8 mouse cellular contexts compared by ENCODE assay signal in the genomic region with DNA sequence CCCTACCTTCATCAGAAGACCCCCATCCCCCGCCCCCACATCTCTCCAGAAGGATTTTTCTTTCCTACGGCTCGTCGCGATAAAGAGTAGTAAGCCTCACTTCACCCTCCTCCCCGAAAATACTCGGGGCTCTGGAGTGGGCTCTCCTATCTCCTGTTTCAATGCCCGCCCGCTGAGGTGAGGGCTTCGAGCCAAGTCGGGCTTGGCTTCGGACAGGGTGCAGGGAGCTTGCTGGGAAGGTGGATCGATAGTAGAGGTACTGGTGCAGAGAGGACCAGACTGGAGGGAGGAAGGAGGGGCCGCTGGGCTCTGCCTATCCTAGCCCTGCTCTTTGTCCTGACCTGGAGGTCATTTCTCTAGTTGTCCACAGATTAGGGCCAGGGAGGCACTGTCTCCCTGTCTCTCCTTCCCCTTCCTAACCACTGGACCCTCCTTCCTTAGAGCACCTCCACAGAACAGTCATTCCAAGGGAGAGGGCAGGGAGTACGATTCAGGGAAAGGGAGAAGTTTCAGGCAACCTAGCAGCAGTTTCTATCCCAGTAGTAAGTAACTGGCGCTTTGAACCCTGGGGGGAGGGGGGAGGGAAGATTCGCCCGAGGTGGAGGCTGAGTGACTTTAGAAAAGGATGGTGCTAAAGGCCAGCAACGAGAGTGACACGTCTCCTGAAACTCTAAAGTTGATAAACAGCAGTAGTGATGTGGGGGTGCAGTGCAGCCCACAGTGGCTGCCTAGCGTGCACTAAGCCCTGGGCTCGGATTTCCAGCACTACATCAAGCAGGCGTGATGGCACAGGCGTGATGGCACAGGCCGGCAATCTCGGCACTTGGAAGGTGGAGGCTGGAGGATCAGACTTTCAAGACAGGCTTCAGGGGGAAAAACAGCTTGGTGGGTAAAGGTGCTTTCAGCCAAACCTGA. TPM values are rescaled to one million over a fixed set of nuclear protein-coding genes. Genes with fewer than 3 reads are reported as not detected.
DNase-seq lines count a peak whose midpoint lies in the region; ATAC-seq and TF ChIP-seq lines count a peak whose summit lies in the region.

No protein-coding gene starts in this region.

- peaks cover 14% of the 10 kb centered on the region for H3K4me1 ChIP-seq in cortical plate, adult 2 months (ENCODE audit: control insufficient read depth, insufficient read depth, low read length)
- peaks cover 67% of the 10 kb centered on the region for H3K4me1 ChIP-seq in heart, embryonic 11.5 days (ENCODE audit: control insufficient read depth, insufficient read depth, low read length)
- H3K4me1 ChIP-seq in kidney, embryonic 15.5 days, result peaks cover 82% of the 10 kb centered on the region
- H3K4me1 ChIP-seq in stomach, postnatal 0 days (replicated peaks; ENCODE audit: control insufficient read depth, insufficient read depth), result peaks cover 18% of the 10 kb centered on the region; the same call in 1 of the 2 replicates

- no peaks in the 10 kb centered on the region for H3K9me3 ChIP-seq in heart, embryonic 11.5 days (replicated peaks; ENCODE audit: control insufficient read depth, low read length)
- no peaks in the 10 kb centered on the region for H3K9me3 ChIP-seq in kidney, embryonic 15.5 days (replicated peaks)
- H3K9me3 ChIP-seq in stomach, postnatal 0 days (ENCODE audit: control insufficient read depth, low read length), result no peaks in the 10 kb centered on the region

- H3K4me2 ChIP-seq in heart, embryonic 11.5 days, result peak overlapping the region; percentile 98
- peak overlapping the region; percentile 90 for H3K4me2 ChIP-seq in kidney, embryonic 15.5 days
- peak overlapping the region; percentile 82 for H3K4me2 ChIP-seq in stomach, postnatal 0 days (replicated peaks; ENCODE audit: low read depth)

- ATAC-seq in heart, embryonic 11.5 days (replicated peaks; ENCODE audit: insufficient number of reproducible peaks, low FRiP score, low TSS enrichment), result no peak
- ATAC-seq in kidney, embryonic 15.5 days (replicated peaks; ENCODE audit: low FRiP score), result no peak
- no peak for ATAC-seq in stomach, postnatal 0 days (ENCODE audit: low FRiP score, low TSS enrichment)

- no peak for DNase-seq in left cerebral cortex, adult 2 months (ENCODE audit: extremely low spot score in 1 of 2, low spot score in 2 of 2)
- DNase-seq in left cerebral cortex, adult 8-10 months (ENCODE audit: low spot score in 2 of 2), result no peak
- DNase-seq in lung, postnatal 14 days, result peak; percentile 59
- DNase-seq in stomach, postnatal 0 days (ENCODE audit: low spot score), result peak; percentile 43
- no peak for DNase-seq in T-cell, adult 2 months (ENCODE audit: low spot score)

- H3K4me3 ChIP-seq in left cerebral cortex, adult 2 months, result peak overlapping the region; percentile 99
- peak overlapping the region; percentile 98 for H3K4me3 ChIP-seq in cortical plate, adult 2 months (ENCODE audit: insufficient read depth, low read length)
- H3K4me3 ChIP-seq in heart, embryonic 11.5 days (ENCODE audit: low read depth, low read length), result peak overlapping the region; percentile 99
- peak overlapping the region; percentile 99 for H3K4me3 ChIP-seq in kidney, embryonic 15.5 days (replicated peaks)
- H3K4me3 ChIP-seq in stomach, postnatal 0 days (ENCODE audit: low read depth, low read length), result peak overlapping the region; percentile 99

- WGBS in heart, embryonic 11.5 days (ENCODE audit: insufficient replicate concordance), result 3% methylated on average over 26 of the region's 26 CpGs
- WGBS in kidney, embryonic 15.5 days, result 4% methylated on average over 26 of the region's 26 CpGs
- 13% methylated on average over 26 of the region's 26 CpGs for WGBS in stomach, postnatal 0 days

- H3K9ac ChIP-seq in heart, embryonic 11.5 days (ENCODE audit: low read depth, low read length), result peak overlapping the region; percentile 98
- peak overlapping the region; percentile 100 for H3K9ac ChIP-seq in kidney, embryonic 15.5 days
- H3K9ac ChIP-seq in stomach, postnatal 0 days (ENCODE audit: low read length), result peak overlapping the region; percentile 98

- no peak for TF ChIP-seq CTCF in left cerebral cortex, adult 2 months (IDR thresholded peaks at IDR 0.05)
- TF ChIP-seq CTCF in cortical plate, adult 2 months (IDR thresholded peaks at IDR 0.05; ENCODE audit: extremely low read depth, insufficient read depth, low read length), result no peak
- no peak for TF ChIP-seq CTCF in stomach, postnatal 0 days (IDR thresholded peaks at IDR 0.05; ENCODE audit: low read depth)

- no peaks in the 10 kb centered on the region for H3K27me3 ChIP-seq in heart, embryonic 11.5 days (ENCODE audit: control insufficient read depth, insufficient read depth, low read length)
- H3K27me3 ChIP-seq in kidney, embryonic 15.5 days, result no peaks in the 10 kb centered on the region
- no peaks in the 10 kb centered on the region for H3K27me3 ChIP-seq in stomach, postnatal 0 days (ENCODE audit: control insufficient read depth, insufficient read depth, low read length)

- H3K27ac ChIP-seq in left cerebral cortex, adult 2 months, result peak overlapping the region; percentile 100
- peak overlapping the region; percentile 32 for H3K27ac ChIP-seq in cortical plate, adult 2 months (ENCODE audit: insufficient read depth, low read length)
- H3K27ac ChIP-seq in heart, embryonic 11.5 days (ENCODE audit: low read depth, low read length), result peak overlapping the region; percentile 97
- H3K27ac ChIP-seq in kidney, embryonic 15.5 days, result peak overlapping the region; percentile 94
- H3K27ac ChIP-seq in stomach, postnatal 0 days (replicated peaks), result peak overlapping the region; percentile 93

- no peaks in the 10 kb centered on the region for H3K36me3 ChIP-seq in heart, embryonic 11.5 days (ENCODE audit: control insufficient read depth, insufficient read depth, low read length)
- H3K36me3 ChIP-seq in kidney, embryonic 15.5 days, result peaks cover 3% of the 10 kb centered on the region; the same call in 1 of the 2 replicates
- no peaks in the 10 kb centered on the region for H3K36me3 ChIP-seq in stomach, postnatal 0 days (ENCODE audit: control insufficient read depth, insufficient read depth, low read length)

- intact Hi-C loops in left cerebral cortex, adult 2 months (cut with DNase I), result no loop called here

- no peak for TF ChIP-seq EP300 in stomach, postnatal 0 days (optimal IDR thresholded peaks at IDR 0.05)

- TF ChIP-seq POLR2A in cortical plate, adult 2 months (IDR thresholded peaks at IDR 0.05; ENCODE audit: extremely low read depth, insufficient read depth, low read length), result no peak

RNA-seq across cellular contexts. Expression of gene Map7d1, which starts 1.1 kb away (rescaled TPM):
- total RNA-seq in left cerebral cortex, adult 2 months (2021), result 100 to 1,000 TPM; 281 TPM
- total RNA-seq in left cerebral cortex, adult 8-10 months (2022), result 100 to 1,000 TPM; 224 to 273 (median 253) TPM
- polyA plus RNA-seq in cortical plate, adult 2 months (2012; rRNA removed), result 206 and 215 TPM in 2 replicates
- 37.0 and 44.6 TPM in 2 replicates for polyA plus RNA-seq in heart, embryonic 11.5 days (2014; fragmentation: Nextera tagmentation; extraction: Ambion mirVana)
- polyA plus RNA-seq in kidney, embryonic 15.5 days (2015; fragmentation: Nextera tagmentation; extraction: Ambion mirVana), result 39.6 and 40.7 TPM in 2 replicates
- 15.2 and 17.8 TPM in 2 replicates for polyA plus RNA-seq in stomach, postnatal 0 days (2015; fragmentation: Nextera tagmentation; extraction: Ambion mirVana)

RNA-seq across cellular contexts. Expression of gene Trappc3, which starts 4.9 kb away (rescaled TPM):
- 10 to 100 TPM; 77.0 to 87.5 TPM for total RNA-seq in left cerebral cortex, adult 2 months (2021)
- 10 to 100 TPM; 86.2 to 93.4 (median 89.3) TPM for total RNA-seq in left cerebral cortex, adult 8-10 months (2022)
- polyA plus RNA-seq in cortical plate, adult 2 months (2012; rRNA removed), result 111 and 117 TPM in 2 replicates
- polyA plus RNA-seq in heart, embryonic 11.5 days (2014; fragmentation: Nextera tagmentation; extraction: Ambion mirVana), result 11.0 and 28.0 TPM in 2 replicates
- 106 and 111 TPM in 2 replicates for polyA plus RNA-seq in kidney, embryonic 15.5 days (2015; fragmentation: Nextera tagmentation; extraction: Ambion mirVana)
- 80.7 and 84.6 TPM in 2 replicates for polyA plus RNA-seq in stomach, postnatal 0 days (2015; fragmentation: Nextera tagmentation; extraction: Ambion mirVana)

RNA-seq across cellular contexts. Expression of gene Col8a2, which starts 29.4 kb away (rescaled TPM):
- total RNA-seq in left cerebral cortex, adult 2 months (2021), result 1 to 10 TPM; 1.9 to 3.0 TPM
- total RNA-seq in left cerebral cortex, adult 8-10 months (2022), result 1 to 10 TPM; 1.9 to 4.0 (median 2.5) TPM
- polyA plus RNA-seq in cortical plate, adult 2 months (2012; rRNA removed), result 0.36 and 0.52 TPM in 2 replicates
- 2.0 and 3.0 TPM in 2 replicates for polyA plus RNA-seq in heart, embryonic 11.5 days (2014; fragmentation: Nextera tagmentation; extraction: Ambion mirVana)
- 10.6 and 15.2 TPM in 2 replicates for polyA plus RNA-seq in kidney, embryonic 15.5 days (2015; fragmentation: Nextera tagmentation; extraction: Ambion mirVana)
- 6.4 and 7.8 TPM in 2 replicates for polyA plus RNA-seq in stomach, postnatal 0 days (2015; fragmentation: Nextera tagmentation; extraction: Ambion mirVana)

RNA-seq across cellular contexts. Expression of gene Thrap3, which starts 54.7 kb away (rescaled TPM):
- 100 to 1,000 TPM; 149 to 158 TPM for total RNA-seq in left cerebral cortex, adult 2 months (2021)
- 100 to 1,000 TPM; 127 to 151 (median 148) TPM for total RNA-seq in left cerebral cortex, adult 8-10 months (2022)
- 86.1 and 98.1 TPM in 2 replicates for polyA plus RNA-seq in cortical plate, adult 2 months (2012; rRNA removed)
- 131 and 155 TPM in 2 replicates for polyA plus RNA-seq in heart, embryonic 11.5 days (2014; fragmentation: Nextera tagmentation; extraction: Ambion mirVana)
- 219 and 230 TPM in 2 replicates for polyA plus RNA-seq in kidney, embryonic 15.5 days (2015; fragmentation: Nextera tagmentation; extraction: Ambion mirVana)
- 70.3 and 78.7 TPM in 2 replicates for polyA plus RNA-seq in stomach, postnatal 0 days (2015; fragmentation: Nextera tagmentation; extraction: Ambion mirVana)

Comparison
In these comparisons a context has a peak if more than half of its experiments do, and no peak if none do; other contexts are left out.
1. DNase-seq: peak in lung, postnatal 14 days (single experiment) and stomach, postnatal 0 days (single experiment); none in left cerebral cortex, adult 2 months (0 of 2), left cerebral cortex, adult 8-10 months (0 of 2) and T-cell, adult 2 months (single experiment).
2. H3K27ac ChIP-seq: peak in every context shown above with its lines; median percentile 100 in left cerebral cortex, adult 2 months; 97 in heart, embryonic 11.5 days; 94 in kidney, embryonic 15.5 days; 93 in stomach, postnatal 0 days; 32 in cortical plate, adult 2 months.
3. Peak in every context shown above with its lines, with median percentiles within 50 percentile points of each other: H3K4me3 ChIP-seq, H3K4me2 ChIP-seq and H3K9ac ChIP-seq.